Mouse (Mus musculus) mesoderm, embryonic 11.5 days (tissue): ENCODE measurements around the gene Asic3.
A peak's percentile ranks its signal among the peaks of the same experiment; 100 is the strongest.

Source experiments
- DNase-seq: peaks from one replicate; pipeline ENCODE4 v3.0.0-alpha.2; 2012; ENCODE audit warnings: low read depth, low spot score

Gene Asic3

GRCm38 (mm10) chr5:24452030-24452690, 39.0 kb downstream of the Asic3 start, which contains the start of gene Agap3:
Agap3 (plus strand) TSS chr5:24452177.
- peak; percentile 42 for DNase-seq

GRCm38 (mm10) chr5:24452691-24453233, 39.6 kb downstream of the Asic3 start:
- DNase-seq, result peak; percentile 30

- peak; percentile 44 for DNase-seq
Observed at GRCm38 (mm10) chr5:24453283-24453984, 40.2 kb downstream of the Asic3 start.

- no peak for DNase-seq
Observed at GRCm38 (mm10) chr5:24453985-24454303, 40.8 kb downstream of the Asic3 start.

GRCm38 (mm10) chr5:24455076-24455475, 41.9 kb downstream of the Asic3 start:
- DNase-seq, result no peak

GRCm38 (mm10) chr5:24455613-24456012, 42.4 kb downstream of the Asic3 start:
- DNase-seq, result no peak

GRCm38 (mm10) chr5:24466762-24467161, 53.6 kb downstream of the Asic3 start:
- DNase-seq, result no peak
